Mouse (Mus musculus) urinary bladder, adult 18-20 months (tissue): Measurements from ENCODE around the gene Gsap.
A peak's percentile ranks its signal among the peaks of the same experiment; 100 is the strongest.
"Not testable (repeated sequence)": the region's sequence is repeated elsewhere in the genome, so short reads cannot be mapped to it uniquely, and the experiment has no call there.

Experiments used
- DNase-seq, 2 experiments: peaks; one replicate each; pipeline ENCODE4 v3.0.0; 2022; ENCODE audit warnings: low spot score in 2 of 2, mixed read lengths in 2 of 2

Gsap gene

GRCm38 (mm10) chr5:21179496-21179895 is 6.6 kb upstream of the Gsap start:
- DNase-seq: no peak

GRCm38 (mm10) chr5:21183046-21183445 is 3.0 kb upstream of the Gsap start:
- not testable (repeated sequence) for DNase-seq

- DNase-seq: no peak
Observed at GRCm38 (mm10) chr5:21186821-21187220, 766 bp downstream of the Gsap start.

GRCm38 (mm10) chr5:21188435-21188834 is 2.4 kb downstream of the Gsap start:
- DNase-seq: no peak

GRCm38 (mm10) chr5:21189036-21189435 is 3.0 kb downstream of the Gsap start:
- no peak for DNase-seq

- no peak for DNase-seq
Observed at GRCm38 (mm10) chr5:21189460-21189859, 3.4 kb downstream of the Gsap start.

GRCm38 (mm10) chr5:21203504-21203903 is 17.4 kb downstream of the Gsap start:
- DNase-seq: no peak

GRCm38 (mm10) chr5:21204157-21204556 is 18.1 kb downstream of the Gsap start:
- no peak for DNase-seq

GRCm38 (mm10) chr5:21206014-21206413 is 20.0 kb downstream of the Gsap start:
- no peak for DNase-seq

GRCm38 (mm10) chr5:21211406-21211805 is 25.4 kb downstream of the Gsap start:
- no peak for DNase-seq

GRCm38 (mm10) chr5:21212933-21213332 is 26.9 kb downstream of the Gsap start:
- DNase-seq: no peak

GRCm38 (mm10) chr5:21213801-21214200 is 27.7 kb downstream of the Gsap start:
- DNase-seq: no peak

GRCm38 (mm10) chr5:21217453-21218294 is 31.6 kb downstream of the Gsap start:
- DNase-seq: peak; percentile 25 to 48

- DNase-seq: no peak
Observed at GRCm38 (mm10) chr5:21232876-21233275, 46.8 kb downstream of the Gsap start.

- DNase-seq: no peak
Observed at GRCm38 (mm10) chr5:21244575-21244974, 58.5 kb downstream of the Gsap start.

- no peak for DNase-seq
Observed at GRCm38 (mm10) chr5:21245241-21245640, 59.2 kb downstream of the Gsap start.

- no peak for DNase-seq
Observed at GRCm38 (mm10) chr5:21246794-21247193, 60.7 kb downstream of the Gsap start.

- DNase-seq: no peak
Observed at GRCm38 (mm10) chr5:21247916-21248315, 61.9 kb downstream of the Gsap start.

GRCm38 (mm10) chr5:21248834-21249233 is 62.8 kb downstream of the Gsap start:
- DNase-seq: no peak

GRCm38 (mm10) chr5:21254731-21255525 is 68.9 kb downstream of the Gsap start:
- DNase-seq: no peak

- no peak for DNase-seq
Observed at GRCm38 (mm10) chr5:21255551-21256132, 69.6 kb downstream of the Gsap start.

- no peak for DNase-seq
Observed at GRCm38 (mm10) chr5:21257126-21257525, 71.1 kb downstream of the Gsap start.
